Mouse (Mus musculus): ENCODE measurements around the gene Zfp831.

The Zfp831 gene

GRCm38 (mm10) chr2:174717857-174718256 is 74.5 kb downstream of the Zfp831 start:
- DNase-seq (ENCODE audit: extremely low read depth, insufficient read length, low spot score), result no peak

- no peak for DNase-seq (ENCODE audit: extremely low read depth, insufficient read length, low spot score)
Measured at GRCm38 (mm10) chr2:174727114-174727823, 83.9 kb downstream of the Zfp831 start.

- DNase-seq (ENCODE audit: extremely low read depth, insufficient read length, low spot score), result no peak
Measured at GRCm38 (mm10) chr2:174731939-174732338, 88.6 kb downstream of the Zfp831 start.

GRCm38 (mm10) chr2:174735270-174735669 is 91.9 kb downstream of the Zfp831 start:
- DNase-seq (ENCODE audit: extremely low read depth, insufficient read length, low spot score), result no peak

DNA sequence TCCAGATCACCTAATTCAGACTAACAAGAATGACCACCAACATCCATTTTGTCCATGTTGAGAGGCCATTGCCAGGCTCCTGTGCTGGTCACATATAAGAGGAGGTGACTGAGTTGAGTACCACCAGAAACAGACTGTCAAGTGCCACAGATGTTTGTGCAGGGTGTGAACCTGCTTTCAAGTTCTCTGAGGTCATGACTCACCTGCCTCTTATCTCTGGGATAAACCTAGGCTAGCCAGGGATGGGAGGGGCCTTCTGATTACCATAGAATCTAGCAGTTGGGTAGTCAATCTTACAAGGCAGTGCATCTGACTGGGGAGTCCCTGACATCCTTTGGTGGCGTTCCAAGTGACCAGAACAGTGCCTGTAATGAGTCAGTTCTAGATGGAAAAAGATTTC is 103.8 kb downstream of the Zfp831 start:
- DNase-seq (ENCODE audit: extremely low read depth, insufficient read length, low spot score), result no peak

DNA sequence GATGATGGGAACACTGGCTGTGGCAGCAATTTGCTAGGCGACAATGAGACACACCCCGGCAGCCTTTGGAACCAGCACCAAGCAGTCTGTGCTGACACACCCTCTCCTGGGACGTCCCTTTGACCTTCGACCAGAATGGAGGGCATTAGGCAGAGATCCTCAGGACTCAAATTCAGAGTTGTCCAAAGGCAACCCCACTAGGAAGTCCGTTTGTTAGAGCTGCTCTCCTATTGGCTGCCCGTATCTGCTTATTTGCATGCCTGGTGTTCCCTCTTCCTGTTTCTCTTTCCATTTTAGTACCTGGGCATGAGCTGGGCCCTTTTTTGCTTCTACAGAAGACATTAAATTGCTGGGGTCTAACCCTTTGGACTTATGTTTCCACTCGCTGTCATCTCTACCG is 105.0 kb downstream of the Zfp831 start:
- DNase-seq (ENCODE audit: extremely low read depth, insufficient read length, low spot score), result no peak

- DNase-seq (ENCODE audit: extremely low read depth, insufficient read length, low spot score), result no peak
Measured at GRCm38 (mm10) chr2:174753197-174753596, 109.9 kb downstream of the Zfp831 start.

- no peak for DNase-seq (ENCODE audit: extremely low read depth, insufficient read length, low spot score)
Measured at GRCm38 (mm10) chr2:174754231-174754630, 110.9 kb downstream of the Zfp831 start.

DNA sequence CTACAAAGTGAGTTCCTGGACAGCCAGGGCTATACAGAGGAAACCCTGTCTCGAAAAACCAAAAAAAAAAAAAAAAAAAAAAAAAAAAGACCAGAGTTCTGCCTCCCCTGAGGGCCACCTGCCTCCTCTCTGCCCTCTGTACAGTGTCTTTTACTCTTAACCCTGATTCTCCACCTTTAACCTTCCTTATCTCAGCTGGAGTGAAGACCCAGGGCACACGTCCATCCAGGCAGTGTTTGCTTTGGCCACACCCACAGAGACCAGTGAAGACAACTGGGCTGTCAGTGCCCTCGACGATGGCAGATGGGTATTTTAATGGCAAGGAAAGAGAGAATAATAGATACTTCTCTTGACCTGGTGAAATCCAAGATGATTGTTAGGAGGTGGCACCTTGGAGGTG is 115.9 kb downstream of the Zfp831 start:
- no peak for DNase-seq (ENCODE audit: extremely low read depth, insufficient read length, low spot score)

All from 3134 (cell line).